Mouse (Mus musculus) pancreas, adult 10 weeks (tissue): ENCODE data around the gene Vmn1r12. TPM values are rescaled to one million over a fixed set of nuclear protein-coding genes. Genes with fewer than 3 reads are reported as not detected.

Experiments
- polyA plus RNA-seq: library from polyadenylated mRNA; stranded (reverse); fragments of 350-450 nt; fragmentation: Illumina TruSeq; extraction: RNeasy Lipid Tissue Mini Kit (QIAGEN cat#74804); gene quantifications from one replicate; pipeline ENCODE4 v1.2.3, GENCODE M21; 2015; ENCODE audit warnings: low read depth, low replicate concordance; ENCODE audit not compliant: insufficient read depth

Gene Vmn1r12
- polyA plus RNA-seq = not detected

DNA sequence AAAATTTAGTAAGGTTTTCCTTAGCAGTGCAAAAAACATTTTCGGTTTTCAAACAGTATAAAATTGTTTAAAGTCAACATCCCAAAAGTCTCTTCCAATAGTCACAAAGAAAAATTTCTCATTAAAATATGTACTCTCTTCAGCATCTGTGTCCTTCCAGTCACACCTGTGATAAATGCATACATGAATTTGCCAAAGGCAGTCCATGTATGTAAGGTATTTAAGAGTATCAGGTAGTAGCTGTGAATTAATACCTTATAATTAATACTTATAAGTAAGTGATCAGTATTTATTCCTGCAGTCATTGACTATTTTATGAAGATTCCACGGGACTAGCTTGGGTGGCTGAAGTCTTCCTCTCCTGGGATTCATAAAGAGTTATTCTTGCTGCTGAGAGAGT, at the start of gene Vmn1r12:
Gene Vmn1r12 (plus strand): TSS at position 301 of the 400 bp plus-strand sequence.

DNA sequence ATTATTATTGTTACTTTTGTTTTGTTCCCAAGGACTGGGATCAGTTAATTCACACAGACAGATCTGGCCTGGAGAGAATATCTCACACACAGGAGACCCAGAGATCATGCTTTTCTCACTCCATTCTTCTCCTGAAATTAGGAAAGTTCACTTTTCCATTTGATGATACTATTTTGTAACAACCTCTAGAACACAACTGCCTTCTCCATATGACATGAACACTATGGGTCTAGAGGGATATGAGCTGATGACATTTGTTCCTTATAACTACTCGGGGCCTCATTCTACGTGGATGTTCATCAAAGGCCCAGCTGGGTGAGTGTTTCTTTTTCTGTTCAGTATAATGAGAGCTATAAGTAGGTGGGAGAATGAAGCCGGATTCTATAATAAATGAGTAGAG, 47.6 kb upstream of the Vmn1r12 start, which contains the start of gene Vmn1r10:
Gene Vmn1r10 (plus strand): TSS at position 301 of the 400 bp plus-strand sequence.

DNA sequence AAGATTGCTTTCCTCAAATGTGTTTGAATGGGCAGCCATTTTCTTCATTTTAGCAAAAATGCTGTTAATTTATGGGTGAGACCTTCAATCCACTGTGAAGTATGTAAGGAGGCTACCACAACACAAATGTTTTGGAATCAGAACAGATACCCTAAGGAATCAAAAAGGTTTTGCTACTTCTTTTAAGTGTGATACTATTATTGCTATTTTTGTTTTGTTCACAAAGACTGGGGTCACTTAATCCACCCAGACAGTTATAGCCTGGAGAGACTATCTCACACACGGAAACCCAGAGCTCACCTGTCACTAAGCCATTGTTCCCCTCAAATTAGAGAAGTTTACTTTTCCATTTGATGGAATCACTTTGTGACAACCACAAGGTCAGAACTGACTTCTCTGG, 23.6 kb upstream of the Vmn1r12 start, which contains the start of gene Vmn1r11:
Gene Vmn1r11 (plus strand): TSS at position 301 of the 400 bp plus-strand sequence.

DNA sequence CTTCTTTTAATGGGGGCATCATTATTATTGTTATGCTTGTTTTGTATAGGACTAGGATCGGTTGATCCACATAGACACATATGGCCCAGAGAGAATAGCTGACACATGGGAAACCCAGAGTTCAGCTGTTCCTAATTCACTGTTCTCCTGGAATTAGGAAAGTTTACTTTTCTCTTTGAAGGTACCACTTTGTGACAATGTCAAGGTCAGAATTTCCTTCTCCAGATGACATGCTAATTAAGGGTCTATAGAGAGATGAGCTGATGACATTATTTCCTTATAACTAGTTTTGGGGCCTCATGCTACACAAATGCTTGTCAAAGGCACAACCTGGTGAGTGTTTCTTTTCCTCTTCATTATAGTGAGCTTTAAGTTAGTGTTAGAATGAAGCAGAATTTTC, 46.3 kb downstream of the Vmn1r12 start, which contains the start of gene Vmn1r13:
Gene Vmn1r13 (plus strand): TSS at position 301 of the 400 bp plus-strand sequence.

Other genes starting within 250 kb of the Vmn1r12 start
- gene Nt5c3, start 233.0 kb upstream of the Vmn1r12 start, polyA plus RNA-seq = 17.4 TPM
- not detected for gene Vmn1r4, start 232.9 kb upstream of the Vmn1r12 start, polyA plus RNA-seq
- not detected for gene Vmn1r5, start 186.6 kb upstream of the Vmn1r12 start, polyA plus RNA-seq
- gene Vmn1r6, start 159.7 kb upstream of the Vmn1r12 start, polyA plus RNA-seq = not detected
- not detected for gene Vmn1r7, start 131.6 kb upstream of the Vmn1r12 start, polyA plus RNA-seq
- not detected for gene Vmn1r8, start 124.6 kb upstream of the Vmn1r12 start, polyA plus RNA-seq
- gene Vmn1r9, start 90.1 kb upstream of the Vmn1r12 start, polyA plus RNA-seq = not detected
- not detected for gene Vmn1r10, start 47.5 kb upstream of the Vmn1r12 start, polyA plus RNA-seq
- gene Vmn1r11, start 23.5 kb upstream of the Vmn1r12 start, polyA plus RNA-seq = not detected
- gene Vmn1r13, start 46.4 kb downstream of the Vmn1r12 start, polyA plus RNA-seq = not detected
- gene Vmn1r14, start 74.8 kb downstream of the Vmn1r12 start, polyA plus RNA-seq = not detected
- gene Vmn1r15, start 101.0 kb downstream of the Vmn1r12 start, polyA plus RNA-seq = not detected
- not detected for gene Vmn1r16, start 172.6 kb downstream of the Vmn1r12 start, polyA plus RNA-seq
- gene Vmn1r17, start 206.8 kb downstream of the Vmn1r12 start, polyA plus RNA-seq = not detected
- gene Vmn1r18, start 238.9 kb downstream of the Vmn1r12 start, polyA plus RNA-seq = not detected
- not detected for gene Vmn1r19, start 246.9 kb downstream of the Vmn1r12 start, polyA plus RNA-seq